Mouse (Mus musculus): ENCODE results near the gene Ciita.

DNA sequence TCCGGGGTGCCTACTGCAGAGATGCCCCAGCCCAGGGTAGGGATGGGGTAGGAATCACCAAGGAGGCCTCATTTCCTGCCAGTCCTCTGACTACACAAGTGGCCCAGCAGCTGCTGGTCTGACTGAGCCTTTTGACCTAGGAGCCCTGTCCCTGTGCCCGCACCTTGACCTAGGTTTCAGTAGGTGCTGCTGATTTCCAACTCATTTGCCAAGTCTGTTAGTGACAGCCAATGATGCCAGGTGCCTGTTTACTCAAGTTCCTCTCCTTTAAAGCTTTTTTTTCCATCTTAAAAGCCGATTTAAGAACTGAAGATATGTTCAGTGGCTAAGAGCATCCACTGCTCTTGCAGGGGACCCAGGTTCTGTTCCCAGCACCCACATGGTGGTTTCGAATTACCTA lies 53.9 kb downstream of the Ciita start:
- TF ChIP-seq POLR2A (IDR thresholded peaks at IDR 0.05; ENCODE audit: low read depth, low read length) (no peak), CTCF (IDR thresholded peaks at IDR 0.05; ENCODE audit: extremely low read depth, insufficient read length, insufficient replicate concordance, low read depth, low read length) (no peak)

Data from small intestine, adult 2 months (tissue).